Mouse (Mus musculus): ENCODE results near the gene Mxra8.
A peak's percentile ranks its signal among the peaks of the same experiment; 100 is the strongest.

The Mxra8 gene

GRCm38 (mm10) chr4:155839483-155839910 lies at the start of gene Mxra8:
TSS of gene Mxra8 (plus strand) at chr4:155839680.
- peak in 1 of 2 experiments; percentile 84 for DNase-seq (ENCODE audit: low spot score in 2 of 2)

GRCm38 (mm10) chr4:155790021-155790489 lies 49.4 kb upstream of the Mxra8 start, which contains the start of gene Ankrd65:
TSS of gene Ankrd65 (plus strand) at chr4:155790439.
- DNase-seq (ENCODE audit: low spot score in 2 of 2) = no peak

GRCm38 (mm10) chr4:155790650-155791161 lies 48.8 kb upstream of the Mxra8 start:
- DNase-seq (ENCODE audit: low spot score in 2 of 2) = peak; percentile 53 to 65

GRCm38 (mm10) chr4:155791240-155791933 lies 48.1 kb upstream of the Mxra8 start:
- no peak for DNase-seq (ENCODE audit: low spot score in 2 of 2)

- no peak for DNase-seq (ENCODE audit: low spot score in 2 of 2)
Measured at GRCm38 (mm10) chr4:155793730-155794129, 45.8 kb upstream of the Mxra8 start.

- no peak for DNase-seq (ENCODE audit: low spot score in 2 of 2)
Measured at GRCm38 (mm10) chr4:155802075-155802474, 37.4 kb upstream of the Mxra8 start.

GRCm38 (mm10) chr4:155802741-155803339 lies 36.6 kb upstream of the Mxra8 start, which contains the start of gene Mrpl20:
TSS of gene Mrpl20 (plus strand) at chr4:155802878.
- no peak for DNase-seq (ENCODE audit: low spot score in 2 of 2)

GRCm38 (mm10) chr4:155803340-155804041 lies 36.0 kb upstream of the Mxra8 start:
- peak; percentile 92 to 96 for DNase-seq (ENCODE audit: low spot score in 2 of 2)

- DNase-seq (ENCODE audit: low spot score in 2 of 2) = no peak
Measured at GRCm38 (mm10) chr4:155807841-155808240, 31.6 kb upstream of the Mxra8 start.

GRCm38 (mm10) chr4:155811929-155812664 lies 27.4 kb upstream of the Mxra8 start, which contains the start of gene Ccnl2:
TSS of gene Ccnl2 (plus strand) at chr4:155812489.
- DNase-seq (ENCODE audit: low spot score in 2 of 2) = peak; percentile 80 to 93

GRCm38 (mm10) chr4:155812665-155813181 lies 26.8 kb upstream of the Mxra8 start:
- DNase-seq (ENCODE audit: low spot score in 2 of 2) = no peak

- no peak for DNase-seq (ENCODE audit: low spot score in 2 of 2)
Measured at GRCm38 (mm10) chr4:155817533-155817932, 21.9 kb upstream of the Mxra8 start.

- DNase-seq (ENCODE audit: low spot score in 2 of 2) = no peak
Measured at GRCm38 (mm10) chr4:155821025-155821424, 18.5 kb upstream of the Mxra8 start.

GRCm38 (mm10) chr4:155823443-155823842 lies 16.0 kb upstream of the Mxra8 start:
- DNase-seq (ENCODE audit: low spot score in 2 of 2) = no peak

- DNase-seq (ENCODE audit: low spot score in 2 of 2) = no peak
Measured at GRCm38 (mm10) chr4:155829866-155830265, 9.6 kb upstream of the Mxra8 start.

GRCm38 (mm10) chr4:155830596-155830995 lies 8.9 kb upstream of the Mxra8 start:
- no peak for DNase-seq (ENCODE audit: low spot score in 2 of 2)

- DNase-seq (ENCODE audit: low spot score in 2 of 2) = peak; percentile 88
Measured at GRCm38 (mm10) chr4:155831205-155831766, 8.2 kb upstream of the Mxra8 start, which contains the start of gene Aurkaip1. TSS of gene Aurkaip1 (plus strand) at chr4:155831272.

GRCm38 (mm10) chr4:155831831-155832230 lies 7.6 kb upstream of the Mxra8 start:
- DNase-seq (ENCODE audit: low spot score in 2 of 2) = peak in 1 of 2 experiments; percentile 48

- DNase-seq (ENCODE audit: low spot score in 2 of 2) = no peak
Measured at GRCm38 (mm10) chr4:155832321-155832720, 7.2 kb upstream of the Mxra8 start.

- DNase-seq (ENCODE audit: low spot score in 2 of 2) = no peak
Measured at GRCm38 (mm10) chr4:155833234-155833633, 6.2 kb upstream of the Mxra8 start.

- DNase-seq (ENCODE audit: low spot score in 2 of 2) = peak; percentile 40 to 75
Measured at GRCm38 (mm10) chr4:155833836-155834235, 5.6 kb upstream of the Mxra8 start.

Data from urinary bladder, adult 18-20 months (tissue).